Mouse (Mus musculus) common myeloid progenitor, adult 5-6 weeks (primary cell): Measurements from ENCODE around the gene Gm20823. TPM values are rescaled to one million over a fixed set of nuclear protein-coding genes. Genes with fewer than 3 reads are reported as not detected.
"Not testable (repeated sequence)": the region's sequence is repeated elsewhere in the genome, so short reads cannot be mapped to it uniquely, and the experiment has no call there.

Source experiments
- ATAC-seq: replicated peaks from 2 replicates; pipeline ENCODE4 v1.8.0; 2016; ENCODE audit warnings: low read depth, mild to moderate bottlenecking, moderate TSS enrichment, inconsistent platforms; ENCODE audit not compliant: poor library complexity, severe bottlenecking
- total RNA-seq: library from RNA; stranded (forward); fragments of 200-1000, 187-1606 nt; gene quantifications from 2 replicates; pipeline ENCODE4 v1.2.3, GENCODE M21; 2017

The Gm20823 gene
- total RNA-seq, result not detected in 2 replicates

DNA sequence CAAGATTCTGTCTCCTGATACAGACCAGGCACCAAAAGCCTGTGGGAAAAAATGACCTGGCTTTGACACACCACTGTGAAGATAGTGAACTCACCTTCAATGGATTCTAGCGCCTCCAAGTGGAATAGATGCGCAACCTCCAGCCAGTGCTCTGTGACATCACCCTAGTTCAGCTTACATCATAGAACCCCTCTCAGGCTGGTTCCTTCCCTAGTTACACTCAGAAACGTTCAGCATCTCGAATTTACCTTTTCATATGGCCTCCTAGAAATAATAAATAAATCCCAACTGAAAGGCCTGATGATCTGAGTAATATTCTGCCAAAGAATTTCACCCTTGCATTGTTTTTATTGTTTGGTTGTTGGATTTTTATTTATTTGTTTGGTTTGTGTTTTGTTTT, at the start of gene Gm20823:
Gene Gm20823 (minus strand): TSS at position 101 of the 400 bp plus-strand sequence.
- not testable (repeated sequence) for ATAC-seq
